Mouse (Mus musculus) layer of hippocampus, postnatal 14 days (tissue): ENCODE measurements at regions not wholly inside any gene's neighbourhood (a gene's known extent, or its start where the extent isn't known, plus 50 kb on each side); places are given as distances from the start of the nearest gene placed in this dataset.

ENCODE experiments used
- DNase-seq, 2 experiments: peaks; one replicate each; pipeline ENCODE4 v3.0.0; 2021 to 2022; ENCODE audit warnings: low spot score in 2 of 2, mixed read lengths in 1 of 2

DNA sequence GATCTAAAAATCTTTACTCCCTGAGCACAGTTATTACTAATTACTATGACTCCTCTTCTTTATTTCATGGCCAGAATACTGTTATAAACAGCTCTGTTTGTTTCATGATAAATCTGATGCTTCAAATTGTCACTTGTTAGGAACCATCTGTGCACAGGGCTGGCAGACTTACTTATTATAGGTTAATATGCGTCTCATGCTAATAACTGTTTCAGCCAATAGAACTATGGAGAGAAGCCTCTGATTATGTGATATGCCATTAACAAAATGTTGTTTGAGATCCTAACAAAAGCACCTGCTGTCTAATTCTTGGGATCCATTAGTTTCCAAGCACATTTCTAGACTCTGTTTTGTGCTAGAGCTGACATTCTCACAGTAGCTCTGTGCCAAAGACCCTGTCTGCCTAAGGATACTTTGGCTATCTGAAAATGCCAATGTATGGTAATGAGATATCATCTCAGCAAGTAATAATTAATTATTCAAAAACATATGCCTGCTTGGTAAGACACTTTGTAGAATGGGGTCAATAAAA is 318.1 kb downstream of the Grb14 start:
- peak in 1 of 2 experiments; percentile 55 for DNase-seq

DNA sequence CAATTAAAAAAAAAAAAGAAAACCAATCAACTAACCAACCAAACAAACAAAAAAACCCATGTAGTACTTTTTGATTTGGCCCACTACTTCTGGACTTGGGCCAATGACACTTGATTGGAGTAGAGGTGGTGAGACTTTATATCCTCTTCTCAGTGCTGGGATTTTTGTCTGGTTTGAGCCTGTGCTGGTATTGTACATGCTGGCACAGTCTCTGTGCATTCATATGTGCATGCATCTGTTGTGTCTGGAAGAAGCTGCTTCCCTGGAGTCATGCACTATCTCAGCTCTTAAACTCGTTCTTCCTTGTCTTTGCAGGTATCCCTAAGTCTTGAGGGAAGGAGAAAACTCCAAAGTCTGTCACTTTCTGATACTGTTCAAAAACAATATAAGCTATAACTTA is 328.8 kb downstream of the Grb14 start:
- DNase-seq: peak in 1 of 2 experiments; percentile 16

DNA sequence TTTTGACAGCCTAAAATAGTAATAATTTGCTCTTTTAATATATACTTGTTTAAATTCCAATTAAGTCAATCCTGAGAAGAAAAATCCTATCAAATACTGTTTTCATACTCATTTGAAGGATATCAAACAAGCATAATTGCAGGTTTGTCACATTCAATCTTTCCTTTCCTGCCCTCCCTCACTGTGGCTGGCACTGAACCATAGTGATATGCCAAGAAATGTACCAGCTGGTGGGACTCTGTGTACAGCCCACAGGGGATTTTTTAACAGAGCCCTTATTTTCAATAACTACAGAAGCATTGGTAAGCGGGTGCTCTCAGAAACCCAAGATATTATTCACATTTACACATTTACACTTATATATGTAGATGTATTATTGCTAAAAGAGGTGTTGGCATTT is 333.3 kb downstream of the Grb14 start:
- peak in 1 of 2 experiments; percentile 72 for DNase-seq

DNA sequence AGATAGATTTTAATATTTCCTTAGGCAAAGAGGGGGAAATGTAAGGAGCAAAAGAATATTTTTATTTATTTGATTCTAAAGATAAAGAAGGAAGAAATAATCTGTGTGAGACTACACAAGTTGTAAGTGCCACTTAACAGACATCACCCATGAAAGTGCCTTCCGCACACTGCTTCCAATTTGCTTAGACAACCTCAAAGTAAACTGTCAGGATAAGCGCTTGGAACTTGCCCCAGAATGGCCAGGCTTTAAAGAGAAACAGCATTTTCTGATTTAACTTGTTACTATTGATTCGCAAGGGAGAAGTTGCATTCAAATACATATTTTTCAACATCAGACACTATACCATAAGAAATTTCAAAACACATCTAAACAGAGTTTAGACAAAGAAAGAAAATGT is 333.8 kb downstream of the Grb14 start:
- no peak for DNase-seq

DNA sequence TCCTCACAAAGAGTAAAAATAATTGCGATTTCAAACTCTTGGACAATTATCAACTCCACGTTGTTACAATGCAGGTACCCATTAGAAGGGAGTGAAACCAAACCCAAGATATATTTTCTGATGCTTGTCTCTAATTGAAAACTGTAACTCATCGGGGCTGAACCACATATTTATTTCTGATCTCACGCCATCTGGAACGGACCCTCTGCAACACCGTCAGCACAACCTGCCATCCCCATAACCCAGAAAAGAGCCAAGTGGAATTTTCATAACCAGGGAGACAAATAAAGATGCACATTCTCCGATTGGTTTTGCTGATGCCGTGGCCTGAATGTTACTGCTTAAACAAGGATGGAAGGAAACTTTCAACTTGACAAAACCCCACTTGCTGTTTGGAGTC is 338.0 kb downstream of the Grb14 start:
- peak in 1 of 2 experiments; percentile 14 for DNase-seq

DNA sequence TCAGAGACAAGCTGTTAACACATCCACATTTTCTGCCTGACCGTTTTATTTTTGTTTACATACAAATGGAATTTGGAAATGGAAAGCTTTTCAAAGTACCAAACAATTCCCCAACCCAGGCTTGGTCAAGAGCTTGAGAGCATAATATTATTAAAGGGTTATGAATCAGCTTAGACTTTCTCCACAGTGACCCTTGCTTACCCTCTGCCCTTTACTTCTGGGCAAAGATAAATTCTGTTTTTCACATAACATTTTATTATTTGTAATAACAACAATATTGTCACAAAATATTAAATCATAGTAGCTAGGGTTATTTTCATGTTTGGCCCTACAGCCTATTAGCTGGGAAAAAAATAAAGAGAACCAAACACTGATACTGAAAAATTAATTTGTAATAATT is 375.2 kb downstream of the Grb14 start:
- no peak for DNase-seq

DNA sequence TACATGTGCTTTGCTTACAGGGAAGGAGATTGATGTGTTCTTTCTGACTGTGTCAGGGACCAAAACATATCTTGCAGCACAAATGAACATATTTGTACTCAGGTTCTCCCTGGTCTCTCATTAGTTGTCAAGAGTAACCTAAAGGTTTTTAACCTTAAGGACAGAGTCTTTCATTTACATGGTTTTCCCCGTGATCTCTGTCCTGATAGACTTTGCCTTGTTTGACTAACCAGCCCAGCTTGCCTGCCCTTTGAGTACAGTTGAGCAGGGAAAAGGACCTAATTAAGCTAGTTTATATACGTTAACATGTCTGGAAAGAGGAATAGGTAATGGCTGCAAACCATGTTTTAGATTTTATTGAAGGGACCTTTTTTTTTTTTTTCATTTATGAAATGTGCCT is 407.9 kb downstream of the Grb14 start:
- DNase-seq: no peak

DNA sequence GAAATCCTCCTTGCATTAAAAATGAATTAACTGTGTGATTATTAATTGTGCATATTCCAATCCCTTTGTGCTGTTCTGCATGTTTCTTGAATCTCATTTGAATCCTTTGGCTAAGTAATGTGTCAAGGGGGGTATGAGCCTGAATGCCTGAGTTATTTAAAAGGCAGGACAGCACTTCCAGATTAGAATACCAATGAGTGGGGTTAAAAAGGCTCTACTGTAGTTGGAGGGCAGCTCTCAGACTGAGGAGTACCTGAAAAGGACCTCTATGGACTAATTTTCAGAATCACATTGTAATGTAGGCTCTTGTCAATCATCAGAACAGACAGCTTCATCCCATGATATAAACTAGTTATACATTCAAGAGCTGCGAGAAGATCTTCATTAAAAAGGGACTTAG is 417.9 kb downstream of the Grb14 start:
- peak in 1 of 2 experiments; percentile 1 for DNase-seq

DNA sequence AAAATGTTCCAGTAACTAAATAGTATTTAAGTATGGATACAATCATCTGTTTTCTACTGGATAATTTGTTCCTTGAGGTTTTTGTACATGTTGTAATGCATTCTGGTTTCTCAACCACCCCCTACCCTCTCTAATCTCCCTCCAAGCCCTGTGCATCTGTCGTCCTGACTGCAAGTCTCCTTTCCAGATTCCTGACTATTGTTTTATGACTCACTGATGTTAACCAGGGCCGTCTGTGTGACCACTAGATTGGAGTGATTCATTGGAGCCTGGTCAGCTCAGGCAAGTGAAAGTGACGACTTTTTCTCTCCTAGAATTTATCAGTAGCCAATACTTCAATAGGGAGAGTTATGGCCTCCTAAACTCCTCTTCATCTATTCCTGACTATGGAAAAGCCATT is 442.5 kb downstream of the Grb14 start:
- DNase-seq: no peak

DNA sequence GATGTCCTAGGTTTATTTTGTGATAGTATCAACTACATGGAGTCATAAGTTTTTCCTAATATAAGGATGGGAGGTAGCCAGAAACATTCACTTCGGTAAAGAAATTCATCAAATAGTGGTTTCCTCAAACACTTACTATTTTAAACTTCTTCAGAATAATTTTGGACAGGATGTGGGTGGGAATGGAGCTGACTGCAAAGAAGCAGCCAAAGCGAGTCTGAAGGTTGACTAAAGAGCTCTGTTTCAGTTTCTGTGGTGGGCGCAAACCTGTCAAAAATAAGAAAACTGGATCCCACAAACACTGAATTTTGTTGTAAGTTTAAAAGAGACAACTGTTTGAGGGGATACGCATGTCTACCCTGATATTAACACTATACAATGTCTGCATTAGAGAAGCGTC is 438.2 kb upstream of the Fign start:
- no peak for DNase-seq

DNA sequence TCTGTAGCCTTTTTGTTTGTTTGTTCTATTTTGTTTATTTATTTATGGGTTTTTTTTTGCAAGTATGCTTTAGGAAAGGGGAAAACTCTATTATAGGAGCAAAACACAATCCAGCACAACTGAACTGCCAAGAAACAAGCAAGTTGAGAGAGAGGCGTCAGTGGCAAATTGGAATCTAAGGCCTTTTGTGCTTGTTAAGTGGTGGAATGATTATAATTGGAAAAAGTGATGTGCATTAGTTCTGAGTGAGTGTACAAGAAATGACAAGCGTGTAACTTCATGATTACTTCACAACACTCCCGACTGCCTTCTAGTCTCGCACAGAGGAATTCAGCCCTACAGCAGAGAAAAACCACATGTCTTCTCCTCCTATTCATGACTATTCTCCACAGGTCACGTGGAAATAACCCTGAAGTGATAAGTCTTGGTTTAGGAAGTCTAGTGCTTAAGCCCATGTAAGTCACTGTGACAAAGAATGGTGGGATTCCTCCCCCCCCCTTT is 437.6 kb upstream of the Fign start:
- DNase-seq: no peak

DNA sequence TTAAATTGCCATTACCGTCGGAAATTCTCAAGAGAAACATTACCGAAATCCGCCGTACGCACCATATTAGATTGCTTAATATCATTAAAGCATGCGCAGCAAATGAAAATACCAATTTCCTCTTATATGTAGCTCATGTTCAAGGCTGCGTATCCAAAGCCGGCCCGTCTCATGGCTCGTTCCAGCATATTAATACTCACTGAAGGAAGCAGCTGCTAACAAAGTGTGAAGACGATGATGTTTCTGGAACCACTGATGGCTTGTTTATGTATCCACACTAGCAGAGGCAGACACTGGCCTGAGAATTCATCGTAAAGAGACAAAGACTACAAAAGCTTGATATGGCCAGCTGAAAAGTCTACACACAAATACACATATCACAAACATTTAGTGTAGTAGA is 437.0 kb upstream of the Fign start:
- no peak for DNase-seq

DNA sequence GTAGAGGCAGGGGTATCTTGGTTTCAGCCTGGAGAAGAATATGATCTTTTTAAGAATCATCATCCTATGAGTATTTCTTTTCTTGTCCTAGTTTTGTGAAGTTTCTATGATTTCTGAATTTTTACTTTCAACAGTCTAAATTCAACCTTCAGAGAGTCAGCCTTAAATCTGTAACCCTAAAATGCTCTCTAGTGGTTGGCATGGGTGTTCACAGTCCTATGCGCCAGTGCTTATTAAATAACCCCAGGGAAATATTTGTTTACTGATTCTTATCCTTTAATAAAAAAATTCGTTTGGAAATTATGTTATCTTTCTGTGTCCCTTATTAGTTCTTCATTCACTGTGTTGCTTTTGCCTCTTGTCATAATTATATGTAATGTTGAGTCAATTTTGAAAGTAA is 436.5 kb upstream of the Fign start:
- DNase-seq: no peak

DNA sequence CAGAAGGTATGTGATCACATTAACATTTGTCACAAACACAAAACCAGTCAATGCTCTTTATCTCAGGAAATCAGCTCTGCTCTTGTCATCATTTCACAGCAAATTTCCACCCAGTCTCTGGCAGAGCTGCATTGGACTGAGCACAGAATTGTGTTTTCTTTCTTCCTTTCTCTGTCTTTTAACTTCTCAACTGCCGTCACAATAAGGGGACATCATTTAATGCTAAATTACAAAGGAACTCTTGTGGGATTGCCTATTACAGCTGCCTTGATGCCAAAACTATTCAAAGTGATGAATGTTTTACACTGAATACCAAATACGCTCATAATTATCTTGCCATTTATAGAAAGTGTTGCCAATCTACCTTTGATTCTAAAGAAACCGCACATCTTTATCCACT is 424.9 kb upstream of the Fign start:
- no peak for DNase-seq

DNA sequence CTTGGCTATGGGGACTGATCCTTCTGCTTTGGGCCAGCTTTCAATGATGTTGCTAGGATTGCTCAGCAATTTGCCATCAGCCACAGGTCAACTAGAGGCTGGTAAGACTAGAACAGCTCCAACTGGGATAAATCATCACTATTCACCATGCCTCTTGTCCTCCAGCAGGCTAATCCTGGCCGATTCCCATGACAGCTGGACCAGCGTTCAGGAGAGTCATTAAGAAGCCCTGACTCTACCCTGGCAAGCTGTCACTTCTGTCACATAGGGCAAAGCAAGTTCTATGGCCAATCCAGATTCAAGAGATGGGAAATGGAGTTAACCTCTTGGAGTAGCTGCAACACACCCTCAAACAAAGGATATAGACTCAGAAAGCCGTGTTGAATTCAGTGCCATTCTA is 424.4 kb upstream of the Fign start:
- DNase-seq: no peak

DNA sequence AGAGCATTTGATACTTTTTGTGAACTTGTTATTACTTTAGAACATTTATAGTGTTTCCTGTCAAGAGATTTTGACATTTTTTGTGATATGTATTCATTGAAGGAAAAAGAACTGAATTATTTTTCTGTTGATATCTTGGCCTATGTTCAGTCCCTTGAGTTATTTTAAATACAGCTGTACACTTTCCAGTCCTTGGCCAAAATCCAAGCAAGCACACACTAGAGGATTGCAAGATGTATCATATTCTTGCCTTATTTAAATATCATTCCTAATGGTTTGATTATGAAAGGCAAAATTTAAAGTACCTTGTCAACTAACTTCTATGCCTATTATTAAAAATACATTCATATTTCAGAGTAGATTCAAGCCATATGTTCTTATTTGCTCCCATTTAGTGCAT is 397.9 kb upstream of the Fign start:
- no peak for DNase-seq

DNA sequence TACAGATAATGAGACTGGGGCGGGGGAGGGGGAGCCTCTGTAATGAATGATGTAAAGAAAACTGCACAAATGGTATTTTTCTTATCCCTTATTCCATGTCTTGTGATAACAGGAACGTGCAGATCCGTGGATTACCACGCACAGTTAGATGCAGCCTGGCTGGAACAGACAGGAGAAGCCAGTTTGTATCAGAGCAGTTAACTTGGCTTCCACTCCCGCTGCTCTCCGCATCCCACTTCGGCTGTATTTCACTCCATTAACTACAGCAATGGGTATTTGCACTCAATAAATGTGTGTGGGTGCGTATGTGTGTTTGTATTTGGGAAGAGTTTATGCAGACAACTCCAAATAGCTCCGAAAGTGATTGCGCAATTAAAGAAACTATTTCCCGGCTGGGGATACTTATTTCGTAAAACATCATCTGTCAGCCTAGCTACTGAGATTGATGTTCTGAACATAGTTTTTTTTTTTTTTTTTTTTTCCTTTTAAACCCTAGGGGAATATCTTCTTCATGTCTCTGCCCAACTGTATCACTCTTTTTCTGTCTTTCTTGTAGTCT is 368.7 kb upstream of the Fign start:
- peak in 1 of 2 experiments; percentile 0 for DNase-seq

DNA sequence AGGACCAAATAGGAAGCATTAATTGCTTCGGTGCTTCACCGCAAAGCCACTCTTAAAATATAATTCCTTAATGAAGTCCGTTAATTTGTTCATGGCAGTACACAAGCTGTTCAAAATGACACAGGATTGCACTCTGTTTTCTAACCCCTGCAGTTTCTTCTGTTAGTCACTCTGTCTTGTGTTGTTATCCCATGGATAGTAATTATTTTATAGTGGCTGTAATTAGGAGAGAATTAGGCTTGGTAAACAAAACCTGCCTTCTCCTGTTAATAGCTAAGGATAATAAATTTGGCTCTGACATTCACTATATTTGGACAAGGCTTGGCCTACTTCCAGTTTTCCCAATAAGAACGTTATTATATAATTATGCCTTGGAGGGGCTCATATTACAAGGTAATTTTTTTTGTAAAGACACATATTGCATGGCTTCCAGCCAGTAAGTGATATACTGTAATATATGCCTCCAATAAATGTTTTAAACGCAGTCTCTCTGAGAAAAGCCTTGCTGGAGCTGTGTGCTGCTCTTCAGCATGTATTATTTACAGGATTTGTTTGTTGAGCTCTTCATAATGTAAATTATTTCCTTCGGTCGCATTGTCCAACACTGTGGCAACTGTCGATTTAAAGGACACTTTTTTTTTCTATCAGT is 364.8 kb upstream of the Fign start:
- DNase-seq: no peak

DNA sequence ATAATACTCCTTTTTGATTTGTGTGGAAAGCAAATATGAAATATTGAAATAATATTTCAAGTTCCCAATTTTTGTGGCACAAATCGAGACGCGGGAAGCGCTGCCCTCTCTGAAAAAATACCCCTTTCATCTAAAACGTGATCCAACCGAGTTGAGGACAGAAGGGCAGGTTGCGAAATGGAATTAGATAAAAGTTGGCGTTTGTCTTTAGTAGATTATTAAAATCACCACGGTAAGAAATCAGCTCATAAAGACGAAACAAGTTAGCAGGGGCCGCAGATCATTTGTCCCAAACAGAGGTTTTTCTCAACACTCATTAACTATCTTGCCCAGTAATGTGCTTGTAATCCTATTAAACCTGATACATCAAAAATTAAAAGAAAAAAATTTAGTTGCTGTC is 364.2 kb upstream of the Fign start:
- DNase-seq: no peak

DNA sequence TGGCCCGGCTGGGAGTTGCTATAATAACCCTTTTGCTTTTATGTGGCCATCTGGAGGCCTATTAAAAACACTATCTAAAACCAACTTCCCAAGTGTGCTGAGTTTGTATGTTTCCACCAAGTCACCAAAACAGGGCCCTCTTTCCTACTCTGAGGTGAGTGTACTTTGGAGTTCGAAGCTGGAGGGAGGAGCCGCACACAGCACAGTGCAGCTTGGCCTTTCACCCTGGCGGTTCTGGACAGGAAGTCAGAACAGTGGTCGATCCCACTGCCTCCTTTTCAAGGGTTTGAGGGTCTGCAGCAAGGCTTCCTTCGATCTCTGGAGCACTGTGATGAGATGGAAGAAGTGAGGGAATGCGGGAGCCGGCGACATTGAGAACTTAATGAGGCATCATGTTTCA is 363.8 kb upstream of the Fign start:
- no peak for DNase-seq

DNA sequence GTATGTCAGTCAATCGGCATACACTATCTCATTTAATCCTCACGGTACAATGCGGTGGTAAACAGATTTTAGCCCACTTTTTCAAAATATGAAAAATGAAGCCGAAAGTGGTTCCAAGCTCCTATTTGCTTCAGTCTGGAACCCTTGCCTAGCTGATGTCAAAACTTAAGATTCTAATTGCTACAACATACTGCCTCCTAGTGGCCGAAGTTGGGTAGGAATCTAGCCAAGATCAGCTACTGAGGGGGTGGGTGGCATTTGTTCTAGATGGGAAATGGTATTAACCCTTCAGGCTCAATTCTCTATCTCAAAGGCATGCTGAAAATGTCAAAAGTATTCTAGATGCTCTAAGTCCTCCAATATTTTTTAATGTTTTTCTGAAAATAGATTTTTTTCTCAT is 360.3 kb upstream of the Fign start:
- peak in 1 of 2 experiments; percentile 13 for DNase-seq

DNA sequence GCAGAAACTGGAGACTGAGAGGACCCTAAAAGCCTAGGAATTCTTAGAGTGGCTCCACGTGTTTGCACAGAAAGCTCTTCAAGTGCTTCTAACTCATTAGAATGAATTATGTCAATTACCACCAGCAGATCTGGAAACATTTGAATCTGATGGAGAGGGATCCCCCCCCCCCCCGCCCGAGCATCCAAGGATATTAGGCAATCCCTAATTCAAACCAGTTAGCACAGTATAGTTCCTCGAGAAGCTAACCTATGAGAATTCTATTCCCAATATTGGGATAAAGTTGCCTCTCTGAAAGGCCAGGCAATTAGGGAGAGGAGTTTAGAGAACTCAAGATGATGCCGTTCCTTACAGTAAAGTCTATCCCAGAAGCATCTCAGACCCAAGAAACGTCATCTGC is 354.9 kb upstream of the Fign start:
- DNase-seq: no peak
